Mouse (Mus musculus) forebrain, embryonic 11.5 days (tissue): ENCODE results near the gene Actr6. TPM values are rescaled to one million over a fixed set of nuclear protein-coding genes. Genes with fewer than 3 reads are reported as not detected.

ENCODE experiments used
- ATAC-seq: fragments of 200-750 bp; cut with Nextera tagmentation; replicated peaks from 2 replicates; pipeline ENCODE4 v1.8.0; 2017; ENCODE audit warnings: moderate TSS enrichment; ENCODE audit not compliant: low FRiP score
- DNase-seq: peaks from one replicate; pipeline ENCODE4 v3.0.0-alpha.2; 2017; ENCODE audit warnings: low spot score
- H3K27ac ChIP-seq: fragments of 300-500 bp; sonication (generic); 2 replicates; pipeline ENCODE4 v1.5.1; 2014; ENCODE audit warnings: low read depth, low read length
- H3K27me3 ChIP-seq: fragments of 300-500 bp; sonication (generic); 2 replicates; pipeline ENCODE4 v1.6.1; 2014; ENCODE audit warnings: mild to moderate bottlenecking, low read length, mixed read lengths; ENCODE audit not compliant: control insufficient read depth, insufficient read depth
- H3K36me3 ChIP-seq: fragments of 300-500 bp; sonication (generic); 2 replicates; pipeline ENCODE4 v1.6.1; 2014; ENCODE audit warnings: mild to moderate bottlenecking, low read length, moderate library complexity, mixed read lengths; ENCODE audit not compliant: control insufficient read depth, insufficient read depth
- H3K4me1 ChIP-seq: fragments of 300-500 bp; sonication (generic); replicated peaks from 2 replicates; pipeline ENCODE4 v1.6.1; 2014; ENCODE audit warnings: low read length, mixed read lengths; ENCODE audit not compliant: control insufficient read depth, insufficient read depth
- H3K4me2 ChIP-seq: fragments of 300-500 bp; sonication (generic); 2 replicates; pipeline ENCODE4 v1.6.1; 2014; ENCODE audit warnings: low read depth, mild to moderate bottlenecking, low read length, moderate library complexity, mixed read lengths; ENCODE audit not compliant: severe bottlenecking
- H3K4me3 ChIP-seq: fragments of 300-500 bp; sonication (generic); 2 replicates; pipeline ENCODE4 v1.5.1; 2014; ENCODE audit warnings: low read depth, low read length
- H3K9ac ChIP-seq: fragments of 300-500 bp; sonication (generic); 2 replicates; pipeline ENCODE4 v1.6.1; 2014; ENCODE audit warnings: low read length
- H3K9me3 ChIP-seq: fragments of 300-500 bp; sonication (generic); 2 replicates; pipeline ENCODE4 v1.6.1; 2016; ENCODE audit warnings: low read length, mixed read lengths; ENCODE audit not compliant: control insufficient read depth
- WGBS: fragments of 180-500 bp; shearing (Covaris S2); extraction: QIAGEN DNeasy Blood & Tissue Kit; methylation state at CpG from one replicate; pipeline ENCODE4 v1.1.7; 2014; 5-methylcytosine and 5-hydroxymethylcytosine counted together
- polyA plus RNA-seq: library from polyadenylated mRNA; unstranded; fragments of >200 nt; fragmentation: Nextera tagmentation; extraction: Ambion mirVana; gene quantifications from 2 replicates; pipeline ENCODE4 v1.2.1, GENCODE M21; 2014

Actr6 gene
- polyA plus RNA-seq, 1 experiment from 2014 or later, result 39.9 TPM

- Histone ChIP-seq H3K9me3 (no peaks in the 10 kb centered on the region), H3K4me2 (no peak overlapping the region), H3K9ac (no peak overlapping the region), H3K4me1 (no peaks in the 10 kb centered on the region), H3K27ac (no peak overlapping the region), H3K27me3 (no peaks in the 10 kb centered on the region), H3K4me3 (no peak overlapping the region), H3K36me3 (no peaks in the 10 kb centered on the region)
- DNase-seq (no peak), ATAC-seq (no peak)
- 91% methylated on average over 4 of the region's 4 CpGs for WGBS
These were observed 23.1 kb upstream of the Actr6 start for GRCm38 (mm10) chr10:89755231-89755630.

GRCm38 (mm10) chr10:89751069-89751468 lies 19.0 kb upstream of the Actr6 start:
- H3K4me3 ChIP-seq, result no peak overlapping the region
- no peaks in the 10 kb centered on the region for H3K36me3 ChIP-seq
- no peak for ATAC-seq
- H3K4me1 ChIP-seq, result no peaks in the 10 kb centered on the region
- no peaks in the 10 kb centered on the region for H3K9me3 ChIP-seq
- 88% methylated on average over 5 of the region's 5 CpGs for WGBS
- H3K4me2 ChIP-seq, result no peak overlapping the region
- H3K27ac ChIP-seq, result no peak overlapping the region
- no peak for DNase-seq
- no peaks in the 10 kb centered on the region for H3K27me3 ChIP-seq
- no peak overlapping the region for H3K9ac ChIP-seq

- H3K4me2 ChIP-seq, result no peak overlapping the region
- H3K4me1 ChIP-seq, result no peaks in the 10 kb centered on the region
- no peak overlapping the region for H3K4me3 ChIP-seq
- H3K9me3 ChIP-seq, result no peaks in the 10 kb centered on the region
- H3K27me3 ChIP-seq, result no peaks in the 10 kb centered on the region
- WGBS, result 91% methylated on average over 2 of the region's 2 CpGs
- no peak for ATAC-seq
- DNase-seq, result no peak
- H3K36me3 ChIP-seq, result no peaks in the 10 kb centered on the region
- H3K9ac ChIP-seq, result no peak overlapping the region
- H3K27ac ChIP-seq, result no peak overlapping the region
These were observed 16.5 kb upstream of the Actr6 start for GRCm38 (mm10) chr10:89748619-89749018.

- H3K27me3 ChIP-seq, result no peaks in the 10 kb centered on the region
- H3K4me1 ChIP-seq, result no peaks in the 10 kb centered on the region
- no peaks in the 10 kb centered on the region for H3K9me3 ChIP-seq
- no peaks in the 10 kb centered on the region for H3K36me3 ChIP-seq
- H3K9ac ChIP-seq, result no peak overlapping the region
- no peak overlapping the region for H3K4me3 ChIP-seq
- no peak overlapping the region for H3K4me2 ChIP-seq
- DNase-seq (no peak), ATAC-seq (no peak)
- 100% methylated on average over 1 of the region's 1 CpGs for WGBS
- no peak overlapping the region for H3K27ac ChIP-seq
These were observed 15.8 kb upstream of the Actr6 start for GRCm38 (mm10) chr10:89747911-89748310.

GRCm38 (mm10) chr10:89747221-89747905 lies 15.3 kb upstream of the Actr6 start:
- DNase-seq, result no peak
- Histone ChIP-seq H3K4me1 (no peaks in the 10 kb centered on the region), H3K9me3 (no peaks in the 10 kb centered on the region), H3K4me3 (no peak overlapping the region), H3K27ac (no peak overlapping the region), H3K36me3 (no peaks in the 10 kb centered on the region), H3K4me2 (no peak overlapping the region), H3K9ac (no peak overlapping the region), H3K27me3 (no peaks in the 10 kb centered on the region)
- 91% methylated on average over 8 of the region's 8 CpGs for WGBS
- no peak for ATAC-seq

DNA sequence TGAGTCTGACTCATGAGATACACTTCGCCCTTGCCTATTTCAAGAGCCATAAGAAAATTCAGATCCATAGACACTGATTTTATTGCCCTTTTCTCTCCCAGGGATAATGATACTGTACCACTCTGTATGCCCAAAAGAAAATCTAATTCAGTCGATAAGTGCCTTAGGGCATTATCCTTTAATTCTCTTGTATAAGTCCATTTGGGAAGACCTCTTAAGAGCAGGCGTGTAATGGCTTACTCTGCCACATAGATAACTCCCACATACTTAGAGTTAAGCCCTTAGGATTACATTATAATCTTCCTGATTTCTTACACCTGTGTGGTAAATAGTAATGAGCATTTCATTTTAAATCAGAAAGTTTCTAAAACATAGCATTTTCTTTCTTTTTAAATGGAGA lies 14.5 kb upstream of the Actr6 start:
- WGBS, result 85% methylated on average over 3 of the region's 3 CpGs
- DNase-seq, result no peak
- Histone ChIP-seq H3K9ac (no peak overlapping the region), H3K4me3 (no peak overlapping the region), H3K27ac (no peak overlapping the region), H3K36me3 (no peaks in the 10 kb centered on the region), H3K4me1 (no peaks in the 10 kb centered on the region), H3K27me3 (no peaks in the 10 kb centered on the region), H3K9me3 (no peaks in the 10 kb centered on the region), H3K4me2 (no peak overlapping the region)
- ATAC-seq, result no peak

DNA sequence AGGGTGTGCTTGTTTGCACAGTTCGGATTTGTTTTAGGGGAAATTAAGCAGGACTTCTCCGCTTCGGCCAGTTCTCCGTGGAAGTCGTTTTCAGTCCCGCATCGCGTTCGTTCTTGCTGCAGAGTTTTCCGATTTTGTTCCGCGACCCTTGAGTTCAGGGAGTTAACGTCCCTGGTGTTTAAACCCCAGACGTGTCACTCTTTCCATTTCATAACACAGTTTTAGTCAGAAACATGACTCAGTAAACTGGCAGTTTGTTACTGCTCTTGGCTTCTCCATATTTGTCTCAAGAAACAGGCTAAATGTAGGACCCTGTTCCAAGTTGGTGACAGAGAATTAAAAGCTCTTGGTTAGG lies 13.5 kb upstream of the Actr6 start:
- H3K9ac ChIP-seq, result peak overlapping the region; percentile 95
- ATAC-seq, result no peak
- DNase-seq, result no peak
- no peak overlapping the region for H3K27ac ChIP-seq
- no peaks in the 10 kb centered on the region for H3K36me3 ChIP-seq
- H3K9me3 ChIP-seq, result no peaks in the 10 kb centered on the region
- H3K4me2 ChIP-seq, result peak overlapping the region; percentile 65
- H3K4me3 ChIP-seq, result peak overlapping the region; percentile 86
- WGBS, result under 1% methylated on average over 14 of the region's 14 CpGs
- H3K27me3 ChIP-seq, result no peaks in the 10 kb centered on the region
- no peaks in the 10 kb centered on the region for H3K4me1 ChIP-seq

GRCm38 (mm10) chr10:89744871-89745665 lies 13.0 kb upstream of the Actr6 start, which contains the start of gene Uhrf1bp1l:
Gene Uhrf1bp1l (plus strand): TSS chr10:89744991.
- Histone ChIP-seq H3K27me3 (no peaks in the 10 kb centered on the region), H3K4me2 (peak within 1 kb of the TSS; percentile 65), H3K4me1 (no peaks in the 10 kb centered on the region), H3K9me3 (no peaks in the 10 kb centered on the region), H3K4me3 (peak within 1 kb of the TSS; percentile 86), H3K27ac (peak within 1 kb of the TSS; percentile 88), H3K9ac (peak within 1 kb of the TSS; percentile 95), H3K36me3 (no peaks in the 10 kb centered on the region)
- ATAC-seq (peak; percentile 97), DNase-seq (peak; percentile 97)
- under 1% methylated on average over 78 of the region's 85 CpGs for WGBS
